Mouse (Mus musculus): ENCODE data around the gene Fxyd4. TPM values are rescaled to one million over a fixed set of nuclear protein-coding genes. Genes with fewer than 3 reads are reported as not detected.
A peak's percentile ranks its signal among the peaks of the same experiment; 100 is the strongest.

Gene Fxyd4
- total and polyA plus RNA-seq, 3 experiments: 0.22 TPM; not detected in 2

DNA sequence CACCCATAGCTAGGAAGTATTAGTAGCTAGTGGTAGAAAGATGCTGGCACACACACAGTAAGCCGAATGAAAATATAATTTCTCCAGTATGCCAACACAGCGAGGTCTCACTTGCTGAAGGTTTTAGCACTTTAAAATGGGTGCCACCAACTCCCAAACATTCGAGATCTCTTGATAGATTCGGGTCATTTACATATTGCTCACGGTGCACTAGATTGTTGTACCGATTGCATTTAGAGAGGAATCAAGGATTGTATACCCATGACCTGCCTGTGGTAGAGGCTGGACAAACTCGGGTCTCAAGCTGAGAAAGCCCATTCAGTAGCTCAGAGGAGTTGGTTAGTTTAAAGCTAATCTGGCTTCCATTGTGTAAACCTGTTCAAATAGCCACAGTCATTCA is 9.5 kb downstream of the Fxyd4 start:
- Histone ChIP-seq H3K9me3 (replicated peaks; ENCODE audit: insufficient read depth, low read length) (no peaks in the 10 kb centered on the region), H3K4me1 (ENCODE audit: control insufficient read depth in 1 of 2, insufficient read depth in 2 of 2, low read length in 2 of 2) (no peaks in the 10 kb centered on the region), H3K9ac (ENCODE audit: control insufficient read depth, low read depth, low read length, poor library complexity, severe bottlenecking) (no peak overlapping the region), H3K27ac (ENCODE audit: control insufficient read depth, low read depth, low read length) (no peak overlapping the region), H3K4me3 (ENCODE audit: control insufficient read depth in 1 of 2, insufficient read depth in 1 of 2, low read depth in 2 of 2, low read length in 2 of 2) (no peak overlapping the region), H3K36me3 (ENCODE audit: control insufficient read depth in 1 of 2, insufficient read depth in 2 of 2, low read length in 2 of 2) (peaks cover 2 to 7% of the 10 kb centered on the region in 2 experiments), H3K79me2 (ENCODE audit: control insufficient read depth, insufficient read depth, low read length, poor library complexity) (no peaks in the 10 kb centered on the region), H3K27me3 (ENCODE audit: control insufficient read depth in 1 of 2, insufficient read depth in 2 of 2, low read length in 2 of 2) (no peaks in the 10 kb centered on the region)
- DNase-seq (ENCODE audit: low read depth, low spot score): peak; percentile 37
- TF ChIP-seq POLR2A (IDR thresholded peaks at IDR 0.05; ENCODE audit: control insufficient read depth in 1 of 2, insufficient read depth in 1 of 2, low read depth in 1 of 2, low read length in 2 of 2, poor library complexity in 1 of 2) (0 out of 4 replicates have a peak, but pooled peaks of 1 of the 2 experiments have one; percentile 14), MAZ (IDR thresholded peaks at IDR 0.05; ENCODE audit: low read depth, low read length) (no peak), POLR2AphosphoS2 (IDR thresholded peaks at IDR 0.05; ENCODE audit: low read length) (peak; percentile 87; the same call in 1 of the 2 replicates)

DNA sequence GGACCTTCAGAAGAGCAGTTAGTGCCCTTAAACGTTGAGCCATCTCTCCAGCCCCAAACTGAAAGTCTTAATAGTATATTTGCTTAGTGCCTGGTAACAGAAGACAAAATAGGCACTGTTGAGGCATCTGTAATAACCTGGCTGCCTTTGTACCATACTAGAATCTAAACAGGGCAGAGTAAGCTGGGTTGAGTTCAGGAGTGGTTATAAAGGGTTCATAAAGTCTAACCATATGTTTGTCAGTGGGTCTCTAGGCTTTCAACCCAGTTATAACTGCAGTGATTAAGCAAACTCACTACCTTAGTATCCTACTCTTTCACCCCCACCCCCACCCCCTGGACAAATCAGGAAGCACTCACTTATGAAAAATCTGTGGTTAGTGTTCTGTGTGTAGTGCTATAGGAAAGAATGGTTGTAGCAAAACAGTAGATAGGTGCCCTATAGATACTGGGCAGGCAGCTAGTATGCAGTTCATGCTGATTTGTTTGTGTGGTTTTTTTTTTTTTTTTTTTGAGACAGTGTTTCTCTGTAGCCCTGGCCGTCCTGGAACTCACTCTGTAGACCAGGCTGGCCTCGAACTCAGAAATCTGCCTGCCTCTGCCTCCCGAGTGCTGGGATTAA is 10.5 kb downstream of the Fxyd4 start:
- H3K79me2 ChIP-seq (ENCODE audit: control insufficient read depth, insufficient read depth, low read length, poor library complexity): no peaks in the 10 kb centered on the region; the same call in 1 of the 2 replicates
- H3K9ac ChIP-seq (ENCODE audit: control insufficient read depth, low read depth, low read length, poor library complexity, severe bottlenecking): no peak overlapping the region
- peak; percentile 54 for DNase-seq (ENCODE audit: low read depth, low spot score)
- peaks cover 0 to 2% of the 10 kb centered on the region in 2 experiments; a peak in 1 of 4 replicates for H3K4me1 ChIP-seq (ENCODE audit: control insufficient read depth in 1 of 2, insufficient read depth in 2 of 2, low read length in 2 of 2)
- no peak overlapping the region for H3K4me3 ChIP-seq (ENCODE audit: control insufficient read depth in 1 of 2, insufficient read depth in 1 of 2, low read depth in 2 of 2, low read length in 2 of 2)
- TF ChIP-seq MYC (IDR thresholded peaks at IDR 0.05; ENCODE audit: low read depth, low read length) (no peak), ZNF384 (IDR thresholded peaks at IDR 0.05; ENCODE audit: low read depth, low read length) (peak; percentile 43; the same call in 1 of the 2 replicates), NRF1 (IDR thresholded peaks at IDR 0.05; ENCODE audit: insufficient read depth, low read depth, low read length, poor library complexity, severe bottlenecking) (no peak), POLR2AphosphoS2 (IDR thresholded peaks at IDR 0.05; ENCODE audit: low read length) (peak; percentile 29; the same call in 1 of the 2 replicates), POLR2A (IDR thresholded peaks at IDR 0.05; ENCODE audit: control insufficient read depth in 1 of 2, insufficient read depth in 1 of 2, low read depth in 1 of 2, low read length in 2 of 2, poor library complexity in 1 of 2) (peak in 1 of 2 experiments; percentile 50; a peak in 1 of 4 replicates), ZKSCAN1 (IDR thresholded peaks at IDR 0.05; ENCODE audit: low read depth, low read length) (no peak), MXI1 (IDR thresholded peaks at IDR 0.05; ENCODE audit: low read depth, low read length) (no peak), RCOR1 (IDR thresholded peaks at IDR 0.05; ENCODE audit: low read depth, low read length) (peak; percentile 42; the same call in 1 of the 2 replicates)
- H3K36me3 ChIP-seq (ENCODE audit: control insufficient read depth in 1 of 2, insufficient read depth in 2 of 2, low read length in 2 of 2): peaks cover 10 to 15% of the 10 kb centered on the region in 2 experiments
- H3K27ac ChIP-seq (ENCODE audit: control insufficient read depth, low read depth, low read length): no peak overlapping the region
- no peaks in the 10 kb centered on the region for H3K9me3 ChIP-seq (replicated peaks; ENCODE audit: insufficient read depth, low read length)
- no peaks in the 10 kb centered on the region for H3K27me3 ChIP-seq (ENCODE audit: control insufficient read depth in 1 of 2, insufficient read depth in 2 of 2, low read length in 2 of 2)

DNA sequence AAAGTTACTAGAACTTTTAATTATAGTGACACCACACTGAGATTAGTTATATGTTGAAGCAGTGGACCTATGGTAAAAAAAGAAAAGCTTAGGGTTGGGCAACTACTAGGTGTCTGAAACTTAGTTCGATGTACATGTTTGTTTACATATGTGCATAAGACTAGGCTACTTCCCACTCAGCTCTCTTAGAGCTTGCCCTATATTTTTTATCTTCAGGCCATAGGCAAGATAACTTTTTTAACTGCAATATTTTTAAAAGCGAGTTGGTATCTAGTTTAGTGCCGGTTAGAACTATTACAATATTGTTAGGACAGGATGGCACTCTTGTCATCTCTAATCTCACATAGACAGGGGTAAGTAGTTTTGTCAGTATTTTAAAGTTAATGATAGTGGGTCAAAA is 15.5 kb downstream of the Fxyd4 start:
- DNase-seq (ENCODE audit: low read depth, low spot score): no peak
- Histone ChIP-seq H3K4me3 (ENCODE audit: control insufficient read depth in 1 of 2, insufficient read depth in 1 of 2, low read depth in 2 of 2, low read length in 2 of 2) (no peak overlapping the region), H3K9me3 (replicated peaks; ENCODE audit: insufficient read depth, low read length) (no peaks in the 10 kb centered on the region), H3K79me2 (ENCODE audit: control insufficient read depth, insufficient read depth, low read length, poor library complexity) (peaks cover 36% of the 10 kb centered on the region), H3K4me1 (ENCODE audit: control insufficient read depth in 1 of 2, insufficient read depth in 2 of 2, low read length in 2 of 2) (peaks cover 13% of the 10 kb centered on the region in 2 experiments; a peak in 2 of 4 replicates), H3K27ac (ENCODE audit: control insufficient read depth, low read depth, low read length) (no peak overlapping the region), H3K9ac (ENCODE audit: control insufficient read depth, low read depth, low read length, poor library complexity, severe bottlenecking) (no peak overlapping the region), H3K27me3 (ENCODE audit: control insufficient read depth in 1 of 2, insufficient read depth in 2 of 2, low read length in 2 of 2) (no peaks in the 10 kb centered on the region), H3K36me3 (ENCODE audit: control insufficient read depth in 1 of 2, insufficient read depth in 2 of 2, low read length in 2 of 2) (peaks cover 46 to 51% of the 10 kb centered on the region in 2 experiments)
- TF ChIP-seq MAX (IDR thresholded peaks at IDR 0.05; ENCODE audit: low read length) (no peak), ELF1 (IDR thresholded peaks at IDR 0.05; ENCODE audit: low read depth, low read length) (no peak), TCF12 (IDR thresholded peaks at IDR 0.05; ENCODE audit: low read depth, low read length) (no peak), MXI1 (IDR thresholded peaks at IDR 0.05; ENCODE audit: low read depth, low read length) (peak; percentile 47; the same call in 1 of the 2 replicates), ETS1 (IDR thresholded peaks at IDR 0.05; ENCODE audit: low read depth, low read length) (peak; percentile 54; the same call in 1 of the 2 replicates), POLR2AphosphoS2 (IDR thresholded peaks at IDR 0.05; ENCODE audit: low read length) (peak; percentile 21; the same call in 1 of the 2 replicates), RCOR1 (IDR thresholded peaks at IDR 0.05; ENCODE audit: low read depth, low read length) (no peak), EP300 (IDR thresholded peaks at IDR 0.05; ENCODE audit: low read depth in 1 of 2, low read length in 2 of 2) (peak; percentile 21 to 36; a peak in 1 of 4 replicates), SMC3 (IDR thresholded peaks at IDR 0.05; ENCODE audit: low read depth, low read length) (0 out of 2 replicates have a peak, but pooled peaks have one; percentile 5), TBP (IDR thresholded peaks at IDR 0.05; ENCODE audit: low read depth, low read length) (no peak), MYB (IDR thresholded peaks at IDR 0.05; ENCODE audit: low read depth, low read length) (no peak), ZNF384 (IDR thresholded peaks at IDR 0.05; ENCODE audit: low read depth, low read length) (no peak; the same call in 1 of the 2 replicates), ZMIZ1 (IDR thresholded peaks at IDR 0.05; ENCODE audit: low read depth, low read length) (no peak), KAT2A (conservative IDR thresholded peaks at IDR 0.05; ENCODE audit: low read depth, low read length) (0 out of 2 replicates have a peak, but pooled peaks have one; percentile 24), RAD21 (IDR thresholded peaks at IDR 0.05; ENCODE audit: low read depth, low read length) (no peak), SIN3A (IDR thresholded peaks at IDR 0.05; ENCODE audit: low read length) (peak; percentile 61; the same call in 1 of the 2 replicates), GABPA (IDR thresholded peaks at IDR 0.05; ENCODE audit: low read depth, low read length) (no peak), UBTF (IDR thresholded peaks at IDR 0.05; ENCODE audit: borderline replicate concordance, insufficient read depth, low read depth, low read length) (no peak)
